ENCODE assay signal across 7 mouse cellular contexts in the genomic region with DNA sequence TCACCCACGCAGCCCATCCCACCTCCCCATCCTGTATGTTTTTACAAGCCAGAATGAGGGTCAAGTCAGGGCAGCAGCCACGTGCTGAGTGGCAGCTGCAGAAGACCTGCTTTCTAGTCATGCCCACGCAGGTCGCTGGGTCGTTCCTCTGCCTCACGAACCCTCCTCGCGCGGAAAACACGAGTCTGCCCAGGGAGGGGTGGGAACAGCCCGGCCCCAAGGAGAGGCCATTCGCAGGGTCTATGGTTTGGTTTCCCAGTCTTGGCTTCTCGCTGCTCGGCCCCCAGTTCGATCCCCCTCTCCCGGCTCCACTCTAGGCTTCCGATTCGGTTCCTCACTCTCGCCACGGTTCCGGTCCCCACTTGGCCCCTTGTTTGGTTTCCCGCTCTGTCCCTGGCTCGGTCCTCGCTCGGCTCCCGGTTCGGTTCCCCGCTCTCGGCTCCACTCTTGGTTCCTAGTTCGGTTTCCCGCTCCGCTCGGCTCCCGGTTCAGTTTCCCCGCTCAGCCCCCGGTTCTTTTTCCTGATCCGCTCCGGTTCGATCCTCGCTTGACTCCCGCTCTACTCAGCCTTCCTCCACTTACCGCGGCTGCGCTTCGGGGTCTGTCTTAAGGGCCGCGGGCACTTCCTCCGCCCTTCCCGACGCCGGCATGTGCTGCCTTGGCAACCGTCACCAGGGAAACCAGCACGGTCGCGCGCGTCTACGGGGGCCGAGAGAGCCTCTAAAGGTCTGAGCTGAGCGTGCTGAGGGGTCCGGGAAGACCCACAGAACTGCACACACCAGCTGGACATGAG. TPM values are rescaled to one million over a fixed set of nuclear protein-coding genes. Genes with fewer than 3 reads are reported as not detected.
A peak's percentile ranks its signal among the peaks of the same experiment; 100 is the strongest.
DNase-seq lines count a peak whose midpoint lies in the region; ATAC-seq lines count a peak whose summit lies in the region.

TSS of gene Ccdc13 (minus strand) at position 633 of the 793 bp plus-strand sequence.

- H3K27me3 ChIP-seq in heart, embryonic 10.5 days (ENCODE audit: insufficient read depth, poor library complexity, severe bottlenecking): 0 out of 2 replicates have a peak, but pooled peaks cover 23% of the 10 kb centered on the region
- H3K27me3 ChIP-seq in kidney, embryonic 14.5 days (ENCODE audit: control insufficient read depth, insufficient read depth, low read length): no peaks in the 10 kb centered on the region
- H3K27me3 ChIP-seq in limb, embryonic 15.5 days: no peaks in the 10 kb centered on the region
- no peaks in the 10 kb centered on the region for H3K27me3 ChIP-seq in midbrain, embryonic 14.5 days (ENCODE audit: control insufficient read depth, insufficient read depth, low read length)

- peak; percentile 87 for DNase-seq in adrenal gland, adult 2 months
- peak; percentile 90 for DNase-seq in embryo, embryonic 9.5 days (ENCODE audit: extremely low spot score)
- DNase-seq in heart, embryonic 10.5 days (ENCODE audit: low spot score): peak; percentile 91
- DNase-seq in midbrain, embryonic 14.5 days: peak; percentile 95
- DNase-seq in spleen, postnatal 4 days (ENCODE audit: low spot score in 2 of 2): peak; percentile 61 to 79

- H3K4me3 ChIP-seq in heart, embryonic 10.5 days: peak within 1 kb of the TSS; percentile 65
- H3K4me3 ChIP-seq in kidney, embryonic 14.5 days (ENCODE audit: low read length): peak within 1 kb of the TSS; percentile 44
- H3K4me3 ChIP-seq in limb, embryonic 15.5 days: peak within 1 kb of the TSS; percentile 53
- peak within 1 kb of the TSS; percentile 46 for H3K4me3 ChIP-seq in midbrain, embryonic 14.5 days (replicated peaks; ENCODE audit: low read depth, low read length)

- peak within 1 kb of the TSS; percentile 61 for H3K9ac ChIP-seq in kidney, embryonic 14.5 days (ENCODE audit: low read depth, low read length)
- H3K9ac ChIP-seq in limb, embryonic 15.5 days: peak within 1 kb of the TSS; percentile 39
- H3K9ac ChIP-seq in midbrain, embryonic 14.5 days (replicated peaks; ENCODE audit: low read length): peak within 1 kb of the TSS; percentile 32

- peak within 1 kb of the TSS; percentile 64 for H3K27ac ChIP-seq in heart, embryonic 10.5 days
- H3K27ac ChIP-seq in kidney, embryonic 14.5 days (ENCODE audit: low read depth, low read length): no peak within 1 kb of the TSS
- H3K27ac ChIP-seq in limb, embryonic 15.5 days: no peak within 1 kb of the TSS
- H3K27ac ChIP-seq in midbrain, embryonic 14.5 days (replicated peaks; ENCODE audit: low read depth, low read length): no peak within 1 kb of the TSS

- no peaks in the 10 kb centered on the region for H3K9me3 ChIP-seq in heart, embryonic 10.5 days
- H3K9me3 ChIP-seq in kidney, embryonic 14.5 days (ENCODE audit: control insufficient read depth, low read length): no peaks in the 10 kb centered on the region
- H3K9me3 ChIP-seq in limb, embryonic 15.5 days: no peaks in the 10 kb centered on the region
- no peaks in the 10 kb centered on the region for H3K9me3 ChIP-seq in midbrain, embryonic 14.5 days (ENCODE audit: control insufficient read depth, low read length)

- ATAC-seq in kidney, embryonic 14.5 days (ENCODE audit: low FRiP score, low TSS enrichment): peak; percentile 93
- no peak; the same call in 1 of the 2 replicates for ATAC-seq in limb, embryonic 15.5 days (ENCODE audit: insufficient number of reproducible peaks, low FRiP score, low TSS enrichment, low read depth)
- ATAC-seq in midbrain, embryonic 14.5 days (ENCODE audit: low FRiP score, low TSS enrichment): peak; percentile 89

- WGBS in heart, embryonic 10.5 days: 4% methylated on average over 61 of the region's 61 CpGs
- 4% methylated on average over 61 of the region's 61 CpGs for WGBS in kidney, embryonic 14.5 days
- 5% methylated on average over 61 of the region's 61 CpGs for WGBS in limb, embryonic 15.5 days
- 3% methylated on average over 61 of the region's 61 CpGs for WGBS in midbrain, embryonic 14.5 days

- H3K36me3 ChIP-seq in heart, embryonic 10.5 days: peaks cover 3% of the 10 kb centered on the region; the same call in 1 of the 2 replicates
- H3K36me3 ChIP-seq in kidney, embryonic 14.5 days (ENCODE audit: control insufficient read depth, insufficient read depth, low read length): no peaks in the 10 kb centered on the region
- no peaks in the 10 kb centered on the region for H3K36me3 ChIP-seq in limb, embryonic 15.5 days
- no peaks in the 10 kb centered on the region for H3K36me3 ChIP-seq in midbrain, embryonic 14.5 days (ENCODE audit: control insufficient read depth, insufficient read depth, low read length)

- peaks cover 11% of the 10 kb centered on the region for H3K4me1 ChIP-seq in heart, embryonic 10.5 days
- no peaks in the 10 kb centered on the region for H3K4me1 ChIP-seq in kidney, embryonic 14.5 days (ENCODE audit: control insufficient read depth, insufficient read depth, low read length)
- peaks cover 11% of the 10 kb centered on the region for H3K4me1 ChIP-seq in limb, embryonic 15.5 days
- 0 out of 2 replicates have a peak, but pooled peaks cover 4% of the 10 kb centered on the region for H3K4me1 ChIP-seq in midbrain, embryonic 14.5 days (ENCODE audit: control insufficient read depth, insufficient read depth, low read length)

- peak within 1 kb of the TSS; percentile 74 for H3K4me2 ChIP-seq in kidney, embryonic 14.5 days (replicated peaks; ENCODE audit: low read depth, low read length)
- peak within 1 kb of the TSS; percentile 82 for H3K4me2 ChIP-seq in limb, embryonic 15.5 days
- peak within 1 kb of the TSS; percentile 72 for H3K4me2 ChIP-seq in midbrain, embryonic 14.5 days (ENCODE audit: low read length)

RNA-seq across cellular contexts. Expression of gene Ccdc13, which starts in this region (rescaled TPM):
- total RNA-seq in adrenal gland, adult 2 months (2021): 1 to 10 TPM in 1 of 2 experiments, under 1 TPM in 1; 0.63 to 1.0 TPM
- 0.26 and 1.2 TPM in 2 replicates for polyA plus RNA-seq in adrenal gland, adult 2 months (2012; rRNA removed)
- polyA plus RNA-seq in heart, embryonic 10.5 days (2016; fragmentation: Nextera tagmentation; extraction: Ambion mirVana): 0.21 and 0.28 TPM in 2 replicates
- 0.16 and 0.69 TPM in 2 replicates for polyA plus RNA-seq in kidney, embryonic 14.5 days (2014; fragmentation: Nextera tagmentation; extraction: Ambion mirVana)
- 0.35 and 0.46 TPM in 2 replicates for polyA plus RNA-seq in limb, embryonic 15.5 days (2015; fragmentation: Nextera tagmentation; extraction: Ambion mirVana)
- polyA plus RNA-seq in midbrain, embryonic 14.5 days (2014; fragmentation: Nextera tagmentation; extraction: Ambion mirVana): 2.3 and 2.9 TPM in 2 replicates

Comparison
In these comparisons a context has a peak if more than half of its experiments do, and no peak if none do; other contexts are left out.
1. Peak in DNase-seq, H3K4me3 ChIP-seq and H3K27ac ChIP-seq in heart, embryonic 10.5 days; RNA of the gene not detected or under 1 TPM.
2. Peak in ATAC-seq, H3K4me3 ChIP-seq, H3K9ac ChIP-seq and H3K4me2 ChIP-seq in kidney, embryonic 14.5 days; RNA of the gene not detected or under 1 TPM.